Mouse (Mus musculus): Measurements from ENCODE around the gene Itga9.
A peak's percentile ranks its signal among the peaks of the same experiment; 100 is the strongest.

The Itga9 gene

GRCm38 (mm10) chr9:118881946-118882284 is 275.4 kb downstream of the Itga9 start:
- no peak for DNase-seq

DNA sequence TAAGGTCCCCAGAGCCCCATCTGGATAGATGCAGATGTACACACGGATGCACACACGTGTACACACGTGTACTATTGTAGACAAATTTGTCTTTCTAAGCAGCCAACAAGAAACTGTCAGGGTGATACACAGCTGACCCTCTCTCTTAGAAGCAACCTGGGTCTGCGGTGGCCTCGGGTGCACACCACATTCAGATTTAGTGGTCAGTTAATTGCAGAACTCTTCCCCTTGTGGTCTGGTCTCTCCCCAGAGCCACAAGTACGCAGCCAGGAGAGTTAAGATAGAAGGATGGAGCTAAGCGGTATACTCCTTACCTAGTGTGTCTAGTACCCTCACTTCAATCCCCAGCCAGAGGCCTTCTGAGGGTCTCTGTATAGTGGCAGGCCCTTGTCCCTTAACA is 276.7 kb downstream of the Itga9 start:
- no peak for DNase-seq

DNA sequence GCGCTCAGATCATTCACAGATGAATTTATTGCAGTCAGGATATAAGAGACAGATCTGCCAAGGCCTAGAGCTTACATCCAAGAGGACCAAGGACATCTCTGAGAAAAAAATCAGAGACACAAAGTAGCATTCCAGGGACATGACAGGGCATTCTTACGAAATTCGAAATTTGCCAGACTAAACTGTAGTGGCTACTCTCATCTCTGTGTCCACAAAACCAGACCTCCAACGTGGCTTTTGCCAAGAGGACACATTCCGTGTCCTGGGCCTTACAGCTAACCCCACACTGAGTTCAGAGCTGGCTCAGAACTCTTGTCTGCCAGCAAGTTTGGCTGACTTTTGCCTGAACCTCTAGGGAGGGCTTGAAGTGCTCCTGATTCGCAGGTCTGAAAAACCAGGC is 279.3 kb downstream of the Itga9 start:
- no peak for DNase-seq

DNA sequence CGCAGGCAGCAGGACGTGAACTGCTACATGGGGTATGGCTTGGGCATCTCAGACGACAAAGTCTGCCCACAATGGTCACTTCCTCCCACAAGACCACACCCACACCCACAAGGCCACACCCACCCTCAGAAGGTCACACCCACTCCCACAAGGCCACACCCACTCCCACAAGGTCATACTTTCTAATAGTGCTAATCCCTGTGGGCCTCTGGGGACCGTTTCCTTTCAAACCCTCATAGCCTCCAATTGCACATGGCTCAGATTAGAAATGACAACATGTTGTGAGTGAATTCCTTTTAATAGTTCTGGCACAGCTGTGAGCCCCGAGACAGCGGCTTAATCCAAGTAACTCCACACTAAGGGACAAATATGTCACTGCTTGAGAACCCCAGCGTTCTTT is 280.7 kb downstream of the Itga9 start:
- no peak for DNase-seq

- DNase-seq = no peak
These were observed 281.2 kb downstream of the Itga9 start for GRCm38 (mm10) chr9:118887734-118888133.

DNA sequence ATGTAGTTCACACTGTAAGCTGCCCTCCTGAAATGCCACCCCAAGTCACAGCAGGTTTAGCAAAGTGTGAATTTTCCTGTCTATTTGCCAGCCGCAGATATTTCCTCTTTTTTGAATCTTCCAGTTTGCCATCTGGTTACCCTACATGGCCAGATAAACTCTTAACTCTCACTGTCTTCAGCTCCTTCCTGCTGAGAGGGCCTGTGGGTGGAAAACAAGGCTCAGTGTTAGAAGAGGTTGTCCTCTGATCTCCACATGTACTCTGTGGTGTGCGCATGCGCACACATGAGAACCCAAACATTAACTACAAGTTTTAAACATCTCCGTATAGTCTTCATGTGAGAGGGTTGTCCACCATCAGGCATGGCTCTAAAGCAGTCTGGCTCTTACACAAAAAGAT is 283.7 kb downstream of the Itga9 start:
- no peak for DNase-seq

- no peak for DNase-seq
These were observed 284.2 kb downstream of the Itga9 start for GRCm38 (mm10) chr9:118890645-118891044.

GRCm38 (mm10) chr9:118891068-118891467 is 284.6 kb downstream of the Itga9 start:
- DNase-seq = no peak

DNA sequence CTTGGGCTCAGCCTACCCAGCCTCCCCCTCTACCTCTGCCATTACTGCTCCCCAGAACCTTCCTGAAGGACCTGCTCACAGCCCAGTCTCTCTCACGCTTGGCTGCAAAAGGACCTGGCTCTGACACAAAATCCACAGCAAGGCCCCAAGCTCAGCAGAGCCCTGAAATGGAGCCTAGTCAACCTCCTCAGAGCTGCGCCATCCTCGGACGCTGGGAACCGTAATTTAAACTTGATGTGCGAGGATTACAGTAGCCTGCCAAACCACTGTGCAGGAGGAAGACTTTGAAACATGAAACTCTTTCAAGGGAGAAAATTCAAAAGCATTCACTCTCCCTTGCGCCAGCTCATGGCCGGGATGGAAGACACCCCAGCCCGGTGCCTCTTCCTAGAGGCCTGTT is 285.1 kb downstream of the Itga9 start:
- DNase-seq = no peak

DNA sequence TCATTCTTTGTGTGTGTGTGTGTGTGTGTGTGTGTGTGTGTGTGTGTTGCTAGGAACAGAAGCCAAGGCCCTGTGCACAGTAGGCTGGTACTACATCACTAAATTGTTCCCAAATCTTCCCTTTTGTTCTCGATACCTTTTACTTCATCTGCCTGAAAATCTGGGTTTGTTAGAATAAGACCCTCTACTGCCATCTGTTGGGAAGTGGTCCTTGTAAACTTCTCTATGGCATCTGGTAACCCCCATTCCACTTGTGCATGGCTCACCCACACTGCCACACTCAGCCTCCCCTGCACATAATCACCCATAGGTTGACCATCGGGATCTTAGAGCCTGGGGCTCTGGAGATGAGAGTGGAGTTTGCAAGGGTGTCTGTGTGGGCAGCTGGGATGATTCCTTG is 288.6 kb downstream of the Itga9 start:
- DNase-seq = no peak

DNA sequence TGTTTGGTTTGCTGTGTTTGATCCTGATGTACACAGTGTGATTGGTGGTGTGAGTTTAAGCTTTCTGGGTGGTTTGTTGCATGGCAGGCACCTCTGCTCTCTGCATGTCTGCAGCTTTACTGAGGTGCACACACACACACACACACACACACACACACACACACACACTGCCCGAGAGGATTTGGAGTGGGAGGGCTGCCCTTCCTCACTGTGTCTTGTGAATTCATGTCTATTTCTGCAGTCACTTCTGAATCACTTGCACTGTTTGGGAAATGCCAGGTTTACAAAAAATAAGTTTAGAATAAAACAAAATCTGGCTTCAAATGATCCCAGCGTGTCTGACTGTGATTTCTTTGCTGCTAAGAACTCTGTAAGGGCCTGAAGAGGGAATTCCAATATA is 294.2 kb downstream of the Itga9 start:
- DNase-seq = no peak

GRCm38 (mm10) chr9:118901917-118902316 is 295.4 kb downstream of the Itga9 start:
- no peak for DNase-seq

- DNase-seq = peak; percentile 75 to 87
These were observed 301.6 kb downstream of the Itga9 start for GRCm38 (mm10) chr9:118907934-118908620.

GRCm38 (mm10) chr9:118913048-118913447 is 306.6 kb downstream of the Itga9 start:
- no peak for DNase-seq

GRCm38 (mm10) chr9:118913613-118914012 is 307.1 kb downstream of the Itga9 start:
- no peak for DNase-seq

DNA sequence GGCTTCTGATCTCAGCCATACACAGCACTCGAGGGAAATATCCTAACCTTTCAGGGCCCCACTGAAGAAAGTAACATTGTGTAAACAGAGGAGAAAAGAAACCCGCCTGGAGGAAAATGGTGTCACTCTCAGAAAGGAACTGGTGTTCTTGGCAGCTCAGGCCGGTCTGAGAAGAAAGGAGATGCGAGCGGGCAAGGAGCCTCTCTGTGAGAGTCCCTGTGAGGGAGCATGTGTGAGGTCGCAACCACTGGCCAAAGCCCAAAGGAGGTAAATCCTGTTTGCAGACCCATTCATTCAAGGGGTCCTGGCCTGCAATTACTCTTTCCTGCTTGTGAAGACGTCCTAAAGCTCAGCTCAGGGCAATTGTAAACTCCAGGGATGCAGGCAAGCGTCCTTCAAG is 308.1 kb downstream of the Itga9 start:
- no peak for DNase-seq

DNA sequence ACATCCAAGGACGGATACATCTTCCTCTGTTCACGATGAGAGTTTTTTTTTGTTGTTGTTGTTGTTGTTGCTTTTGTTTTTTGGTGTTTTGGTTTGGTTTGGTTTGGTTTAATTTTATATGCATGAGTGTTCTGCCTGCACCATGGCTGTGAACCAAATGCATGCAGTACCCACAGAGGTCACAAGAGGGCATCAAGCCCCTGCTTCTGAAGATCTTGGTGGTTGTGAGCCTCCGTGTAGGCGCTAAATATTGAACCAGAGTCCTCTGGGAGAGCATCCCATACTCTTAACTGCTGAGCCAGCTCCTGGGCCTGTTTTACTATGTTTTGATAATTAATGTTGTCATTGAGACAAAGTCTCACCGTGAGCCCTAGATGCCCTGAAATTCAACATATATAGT is 308.8 kb downstream of the Itga9 start:
- peak in 1 of 2 experiments; percentile 72 for DNase-seq

DNA sequence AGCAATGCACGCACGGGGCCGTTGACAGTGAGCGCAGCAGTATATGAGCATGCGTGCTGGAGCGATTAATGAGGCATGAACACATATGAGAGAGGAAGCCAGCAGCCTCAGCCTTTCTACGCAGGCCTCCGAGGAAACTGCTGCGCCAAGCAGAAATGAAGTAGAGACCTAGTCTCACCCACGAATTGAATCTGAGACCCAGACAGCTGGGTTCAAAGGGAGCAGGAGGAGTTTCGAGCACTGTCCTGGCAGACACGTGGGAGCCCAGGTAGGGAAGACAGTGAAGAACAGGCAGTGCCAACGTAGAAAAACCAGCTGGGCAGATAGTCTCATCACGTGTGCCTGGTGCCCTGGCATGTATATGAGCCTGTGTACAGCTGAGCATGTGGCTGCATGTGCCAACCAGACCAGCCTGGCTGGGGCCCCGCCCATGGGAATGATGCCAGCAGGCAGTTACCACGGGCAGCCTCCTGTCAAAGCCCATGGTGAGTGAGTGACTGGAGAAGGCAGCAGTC is 313.2 kb downstream of the Itga9 start:
- DNase-seq = peak; percentile 74 to 81

GRCm38 (mm10) chr9:118920798-118921515 is 314.5 kb downstream of the Itga9 start:
- DNase-seq = peak; percentile 84 to 94

GRCm38 (mm10) chr9:118921926-118922325 is 315.4 kb downstream of the Itga9 start:
- DNase-seq = no peak

- no peak for DNase-seq
These were observed 318.1 kb downstream of the Itga9 start for GRCm38 (mm10) chr9:118924554-118925085.

DNA sequence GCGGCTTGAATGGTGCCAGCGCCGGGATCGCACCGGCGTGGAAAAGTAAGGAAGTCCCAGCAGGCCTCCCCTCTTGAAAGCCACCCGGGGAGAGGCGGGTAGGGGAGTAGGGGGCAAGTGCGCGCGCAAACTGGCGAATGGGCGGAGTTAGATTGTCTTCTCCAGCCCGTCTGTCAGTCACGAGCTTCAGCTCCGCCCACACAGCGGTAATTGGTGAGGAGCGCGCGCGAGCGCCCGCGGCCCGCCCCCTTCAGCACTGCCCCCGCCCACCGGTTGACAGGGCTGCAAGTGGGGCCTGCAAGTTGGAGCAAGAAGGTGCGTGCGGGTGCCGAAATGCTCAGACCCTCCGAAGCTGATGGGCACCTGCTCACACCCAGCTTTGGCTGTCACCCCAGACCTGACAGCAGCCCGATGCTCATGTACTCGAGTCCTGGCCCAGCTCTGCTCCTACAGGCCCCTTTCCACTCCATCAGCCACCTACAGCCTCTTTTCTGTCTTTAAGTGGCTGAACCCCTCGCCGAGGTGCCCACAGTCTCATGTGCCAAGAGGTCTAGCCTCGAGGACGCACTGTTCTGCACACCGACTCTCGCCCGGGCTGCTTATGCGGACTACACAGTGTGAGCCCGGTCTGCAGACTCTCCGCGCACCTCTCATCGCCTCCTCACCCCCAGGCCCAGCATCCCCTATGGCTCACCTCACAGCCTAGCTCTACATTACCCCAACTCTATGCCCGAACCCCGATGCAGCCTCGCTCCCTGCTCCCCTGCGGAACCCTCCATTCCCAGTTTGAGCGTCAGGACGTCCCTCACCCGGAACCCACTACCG is 319.0 kb downstream of the Itga9 start:
- peak; percentile 98 to 99 for DNase-seq

- DNase-seq = peak; percentile 47 to 73
These were observed 319.7 kb downstream of the Itga9 start, which contains the start of gene Ctdspl for GRCm38 (mm10) chr9:118926111-118926650. TSS of gene Ctdspl (plus strand) at chr9:118926453.
